Mouse (Mus musculus): Measurements from ENCODE around the gene Actr6.
A peak's percentile ranks its signal among the peaks of the same experiment; 100 is the strongest.

Gene Actr6

GRCm38 (mm10) chr10:89732001-89732794, at the start of gene Actr6:
Actr6 (minus strand) TSS chr10:89732295.
- peak; percentile 95 for DNase-seq (ENCODE audit: low read depth, low spot score)

DNA sequence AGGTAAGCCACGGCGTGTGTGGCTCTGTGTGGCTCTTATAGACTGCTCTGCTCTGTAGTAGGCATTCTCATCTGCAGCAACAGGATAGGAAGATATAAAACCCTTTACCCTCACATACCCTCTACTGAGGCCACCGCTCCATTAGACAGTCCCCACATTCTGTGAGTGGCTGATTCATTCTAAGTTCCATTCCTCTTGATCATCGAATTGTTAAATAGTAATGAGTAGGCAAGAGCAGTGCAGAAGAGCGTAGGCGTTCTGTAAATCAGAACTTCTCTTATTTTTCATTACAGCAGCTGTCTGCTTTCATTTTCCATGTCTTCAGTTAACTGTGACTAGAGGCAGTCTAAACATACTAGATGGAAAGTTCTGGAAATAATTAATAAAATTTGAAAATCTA, 43.9 kb upstream of the Actr6 start:
- no peak for DNase-seq (ENCODE audit: low read depth, low spot score)

DNA sequence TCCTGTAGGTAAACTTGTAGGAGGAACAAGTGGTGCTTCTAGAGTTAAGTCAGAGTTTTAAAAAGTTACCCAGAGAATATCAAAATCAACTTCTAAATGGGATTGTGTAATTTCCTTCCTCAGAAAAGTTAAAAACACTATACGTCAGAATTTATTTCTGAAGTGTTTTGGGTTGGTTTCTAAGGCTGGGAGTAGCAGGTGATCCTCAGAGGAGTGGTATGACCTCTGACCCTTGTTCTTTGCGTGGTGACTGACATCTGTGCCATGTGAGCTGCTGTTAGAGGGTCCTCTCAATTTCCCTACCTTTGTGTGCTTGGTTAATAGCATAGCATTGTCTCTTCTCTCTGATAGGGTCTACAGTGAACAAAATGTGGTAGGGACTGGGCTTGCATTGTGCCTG, 39.8 kb upstream of the Actr6 start:
- no peak for DNase-seq (ENCODE audit: low read depth, low spot score)

DNA sequence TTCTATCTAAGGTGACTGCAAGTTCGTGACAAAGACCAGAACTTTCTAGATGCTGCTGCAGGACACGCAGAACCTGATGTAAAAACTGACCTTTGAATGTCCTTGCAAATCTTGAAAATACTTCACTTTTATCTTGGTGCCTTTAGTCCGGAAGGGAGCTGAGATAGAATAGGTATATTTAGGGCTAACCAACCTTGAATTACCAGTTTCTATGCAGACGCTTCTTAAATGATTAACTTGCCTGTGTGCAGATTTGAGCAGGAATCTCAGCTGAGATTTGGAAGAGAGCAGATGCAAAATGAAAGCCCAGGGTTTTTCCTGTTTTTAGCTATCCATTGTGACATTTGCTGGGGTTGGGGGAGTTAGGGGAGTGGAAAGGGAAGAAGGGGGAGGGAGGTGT, 37.0 kb upstream of the Actr6 start:
- DNase-seq (ENCODE audit: low read depth, low spot score), result no peak

GRCm38 (mm10) chr10:89768352-89769020, 36.4 kb upstream of the Actr6 start:
- no peak for DNase-seq (ENCODE audit: low read depth, low spot score)

GRCm38 (mm10) chr10:89765790-89766714, 34.0 kb upstream of the Actr6 start:
- DNase-seq (ENCODE audit: low read depth, low spot score), result no peak

DNA sequence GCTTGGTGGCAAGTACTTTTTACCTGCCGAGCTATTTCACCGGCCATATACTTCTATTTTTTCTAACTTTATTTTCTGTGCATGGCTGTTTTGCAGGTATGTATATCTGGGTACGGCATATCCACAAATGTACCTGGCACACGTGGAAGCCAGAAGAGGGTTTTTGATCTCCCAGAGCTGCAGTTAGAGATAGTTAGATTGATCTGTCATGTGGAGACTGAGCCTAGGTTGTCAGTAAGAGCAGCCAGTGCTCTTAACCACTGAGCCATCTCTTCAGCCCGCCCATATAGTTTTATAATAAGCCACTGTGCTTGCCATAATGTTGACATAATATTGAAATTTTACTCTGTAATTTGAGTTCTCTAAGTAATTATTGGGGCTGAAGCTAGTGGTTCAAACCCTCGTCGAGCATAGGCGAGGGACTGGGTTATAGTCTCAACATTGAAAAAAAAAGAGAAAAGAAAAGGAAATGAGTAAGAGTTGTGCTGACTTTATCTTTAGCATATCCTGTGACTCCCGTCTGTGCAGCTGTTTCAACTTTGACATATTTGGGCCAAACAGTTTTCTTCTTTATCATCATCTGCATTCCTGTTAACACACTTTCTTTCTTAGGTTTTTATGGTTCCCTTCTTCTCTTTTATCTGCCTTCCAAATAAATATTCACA, 32.5 kb upstream of the Actr6 start:
- peak; percentile 61 for DNase-seq (ENCODE audit: low read depth, low spot score)

DNA sequence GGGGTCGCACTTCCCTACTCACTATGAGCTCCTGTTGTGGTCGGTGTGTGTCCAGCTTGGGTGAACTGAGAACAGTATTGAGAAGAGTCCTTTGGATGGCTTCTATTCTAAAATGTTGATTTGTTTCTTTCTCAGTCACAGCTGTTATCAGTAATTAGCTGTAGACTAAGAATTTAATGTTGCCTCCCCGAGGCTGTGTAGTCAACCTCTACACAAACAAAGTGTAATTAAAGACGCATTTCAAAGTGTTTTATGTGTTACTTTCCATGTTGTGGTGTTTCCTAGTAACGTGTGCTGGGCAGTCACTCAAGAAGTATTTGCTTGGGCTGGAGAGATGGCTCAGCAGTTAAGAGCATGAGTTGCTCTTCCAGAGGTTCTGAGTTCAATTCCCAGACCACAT, 28.7 kb upstream of the Actr6 start:
- DNase-seq (ENCODE audit: low read depth, low spot score), result no peak

DNA sequence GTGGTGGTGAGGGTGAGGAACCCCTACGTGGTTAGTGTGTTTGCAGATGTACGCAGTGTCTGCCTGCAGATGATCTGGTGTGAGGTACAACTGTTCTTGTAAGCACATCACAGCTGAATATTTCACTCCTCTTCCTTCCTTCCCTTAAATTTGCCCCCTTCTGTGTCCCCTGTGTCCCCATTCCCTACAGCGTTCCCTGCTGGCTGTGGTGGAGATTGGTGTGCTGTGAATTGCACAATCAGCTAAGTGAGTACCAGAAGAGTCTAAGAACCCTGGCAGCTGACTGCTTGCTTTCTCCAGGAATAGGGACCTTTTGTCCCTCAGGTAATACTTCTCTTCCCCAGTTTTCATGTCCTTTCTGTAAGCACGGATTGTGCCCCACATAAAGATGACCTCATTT, 23.1 kb upstream of the Actr6 start:
- DNase-seq (ENCODE audit: low read depth, low spot score), result no peak

DNA sequence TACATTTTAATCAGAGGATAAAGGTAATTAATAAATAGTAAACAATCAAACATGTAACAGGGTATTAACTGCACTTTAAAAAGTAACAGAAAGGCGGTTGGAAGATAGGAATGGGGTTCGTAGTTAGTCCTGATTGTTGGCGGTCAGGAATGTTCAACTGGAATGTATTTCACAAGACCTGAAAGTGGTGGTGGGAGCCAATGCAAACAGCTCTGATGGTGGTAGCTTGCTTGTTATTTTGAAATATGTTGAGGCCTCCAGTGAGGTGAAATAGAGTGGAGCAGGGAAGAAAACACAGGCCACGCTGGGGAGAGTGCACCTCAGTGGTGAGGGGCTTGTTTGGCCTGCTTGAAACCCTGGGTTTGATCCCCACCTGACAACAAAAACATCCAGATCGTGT, 19.0 kb upstream of the Actr6 start:
- DNase-seq (ENCODE audit: low read depth, low spot score), result no peak

- DNase-seq (ENCODE audit: low read depth, low spot score), result no peak
These were observed 16.5 kb upstream of the Actr6 start for GRCm38 (mm10) chr10:89748619-89749018.

DNA sequence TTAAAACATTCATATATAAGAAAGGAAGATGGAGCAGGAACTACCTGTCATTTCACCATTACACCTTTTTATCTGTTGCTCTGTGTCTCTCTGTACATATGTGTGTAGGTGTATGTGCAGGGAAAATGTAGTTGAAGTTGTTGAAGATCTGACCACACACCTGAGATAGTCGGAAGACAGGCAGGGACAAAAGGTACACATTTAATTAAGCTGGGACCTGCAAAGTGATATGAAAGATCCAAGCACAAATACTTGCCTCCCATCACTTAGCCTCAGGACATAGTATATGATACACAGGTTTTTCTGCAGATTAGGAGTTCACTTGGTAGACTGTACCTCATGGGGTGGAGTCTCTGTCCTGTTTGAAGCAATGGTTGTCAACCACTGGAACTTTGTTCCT, 15.8 kb upstream of the Actr6 start:
- no peak for DNase-seq (ENCODE audit: low read depth, low spot score)

DNA sequence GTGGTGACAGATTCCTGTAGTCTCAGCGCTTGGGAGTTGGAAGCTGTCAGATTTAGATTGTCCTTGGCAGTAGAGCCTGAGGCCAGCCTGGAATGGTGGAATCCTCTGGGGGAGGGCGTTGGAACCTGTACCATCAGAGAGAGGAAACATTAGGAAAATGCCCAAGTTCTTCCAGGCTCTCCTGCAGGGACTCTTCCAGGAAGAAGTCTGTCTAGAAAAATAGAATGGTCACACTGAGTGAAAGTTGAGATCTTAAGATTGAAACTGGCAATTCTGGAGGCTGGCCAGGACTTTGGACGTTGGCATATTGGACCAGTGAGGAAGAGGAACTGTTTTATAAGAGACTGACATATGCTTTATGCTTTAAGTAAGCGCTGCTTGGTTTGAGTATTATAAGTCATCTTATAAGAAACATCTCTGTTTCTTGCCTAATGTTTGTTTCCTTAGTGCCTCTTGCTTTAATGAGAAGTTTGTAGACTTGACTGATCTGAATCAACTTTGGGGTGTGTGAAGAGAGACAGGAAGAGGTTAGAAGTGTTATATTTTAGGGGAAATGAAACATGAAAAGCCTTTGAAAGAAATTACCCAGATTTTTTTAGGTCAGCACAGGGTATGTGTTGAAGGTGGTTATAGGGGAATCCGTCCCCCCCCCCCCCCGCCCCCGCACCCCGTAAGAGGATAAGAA, 15.3 kb upstream of the Actr6 start:
- DNase-seq (ENCODE audit: low read depth, low spot score), result peak; percentile 55

GRCm38 (mm10) chr10:89746581-89746980, 14.5 kb upstream of the Actr6 start:
- no peak for DNase-seq (ENCODE audit: low read depth, low spot score)

GRCm38 (mm10) chr10:89745666-89746020, 13.5 kb upstream of the Actr6 start:
- no peak for DNase-seq (ENCODE audit: low read depth, low spot score)

- peak; percentile 93 for DNase-seq (ENCODE audit: low read depth, low spot score)
These were observed 13.0 kb upstream of the Actr6 start, which contains the start of gene Uhrf1bp1l for GRCm38 (mm10) chr10:89744871-89745665. Uhrf1bp1l (plus strand) TSS chr10:89744991.

GRCm38 (mm10) chr10:89744341-89744740, 12.2 kb upstream of the Actr6 start:
- peak; percentile 84 for DNase-seq (ENCODE audit: low read depth, low spot score)

- no peak for DNase-seq (ENCODE audit: low read depth, low spot score)
These were observed 11.2 kb upstream of the Actr6 start for GRCm38 (mm10) chr10:89743266-89743665.

GRCm38 (mm10) chr10:89740995-89741394, 8.9 kb upstream of the Actr6 start:
- peak; percentile 64 for DNase-seq (ENCODE audit: low read depth, low spot score)

DNA sequence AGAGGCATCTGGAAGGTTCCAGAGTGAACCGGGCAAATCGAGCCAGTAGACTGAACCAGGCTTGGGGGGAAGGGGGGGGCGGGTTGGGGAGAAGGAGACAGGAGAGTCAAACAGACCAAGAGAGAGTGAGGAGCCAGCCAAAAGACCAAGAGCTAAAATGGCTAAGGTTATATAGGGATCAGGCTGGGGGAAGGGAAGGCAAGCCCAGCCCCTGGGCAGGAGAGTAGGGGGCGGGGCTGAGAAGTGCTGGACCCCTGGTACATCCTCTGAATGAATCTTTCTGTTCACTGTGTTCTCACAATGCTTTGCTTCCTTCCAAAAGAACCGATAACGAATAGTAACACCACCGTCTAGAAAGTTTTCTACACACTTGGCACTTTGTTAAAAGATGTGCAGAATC, 7.6 kb upstream of the Actr6 start:
- no peak for DNase-seq (ENCODE audit: low read depth, low spot score)
